Mouse (Mus musculus) gastrocnemius, postnatal 14 days (tissue): Measurements from ENCODE around the gene Hrc. TPM values are rescaled to one million over a fixed set of nuclear protein-coding genes. Genes with fewer than 3 reads are reported as not detected.
A peak's percentile ranks its signal among the peaks of the same experiment; 100 is the strongest.

ENCODE experiments used
- DNase-seq: peaks from one replicate; pipeline ENCODE4 v3.0.0; 2021; ENCODE audit warnings: mixed read lengths
- intact Hi-C: fragments of 180-260 bp; cut with DNase I; formaldehyde crosslinking; loops from one replicate; pipeline ENCODE4 v1.15.1; 2025; ENCODE audit warnings: low total_unique reads
- total RNA-seq, 2 experiments: library from RNA; stranded (reverse); gene quantifications; 2 replicates each; pipeline ENCODE4 v1.2.3; 2021

Gene Hrc
- total RNA-seq, 2 experiments from 2014 or later: 711 to 744 TPM

DNA sequence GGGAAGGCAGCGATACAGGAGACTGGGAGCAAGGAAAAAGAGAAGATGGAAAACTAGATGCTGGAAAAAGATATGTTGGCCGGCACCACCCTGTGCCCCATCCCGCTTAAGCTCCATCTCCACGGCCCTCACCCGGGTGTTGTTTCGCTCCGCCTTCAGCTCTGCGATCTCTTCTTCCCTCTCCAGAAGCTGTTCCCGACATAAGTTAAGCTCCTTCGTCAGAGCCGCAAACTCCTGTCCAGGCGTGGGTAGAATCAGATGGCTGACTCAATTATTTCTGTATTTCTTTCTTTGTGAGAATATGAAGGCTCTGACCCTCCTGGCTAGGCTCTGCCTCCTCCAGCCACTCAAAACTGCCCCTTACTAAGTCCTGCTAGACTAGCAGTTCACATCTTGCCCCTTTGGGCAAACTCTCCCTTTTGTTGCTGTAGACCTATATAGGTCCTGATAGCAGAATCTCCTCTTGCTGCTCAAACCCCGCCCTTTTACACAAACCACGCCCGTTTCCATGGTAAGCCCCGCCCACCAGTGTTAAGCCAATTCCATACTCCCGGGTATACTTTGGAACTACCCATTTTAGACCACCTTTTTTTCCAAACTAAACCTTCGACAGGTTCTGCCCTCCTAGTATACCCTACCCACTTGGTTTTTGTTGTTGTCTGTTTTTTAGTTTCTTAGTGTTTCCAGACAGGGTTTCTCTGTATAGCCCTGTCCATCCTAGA, 25.5 kb downstream of the Hrc start:
- intact Hi-C loops: no loop called here
- DNase-seq: no peak

DNA sequence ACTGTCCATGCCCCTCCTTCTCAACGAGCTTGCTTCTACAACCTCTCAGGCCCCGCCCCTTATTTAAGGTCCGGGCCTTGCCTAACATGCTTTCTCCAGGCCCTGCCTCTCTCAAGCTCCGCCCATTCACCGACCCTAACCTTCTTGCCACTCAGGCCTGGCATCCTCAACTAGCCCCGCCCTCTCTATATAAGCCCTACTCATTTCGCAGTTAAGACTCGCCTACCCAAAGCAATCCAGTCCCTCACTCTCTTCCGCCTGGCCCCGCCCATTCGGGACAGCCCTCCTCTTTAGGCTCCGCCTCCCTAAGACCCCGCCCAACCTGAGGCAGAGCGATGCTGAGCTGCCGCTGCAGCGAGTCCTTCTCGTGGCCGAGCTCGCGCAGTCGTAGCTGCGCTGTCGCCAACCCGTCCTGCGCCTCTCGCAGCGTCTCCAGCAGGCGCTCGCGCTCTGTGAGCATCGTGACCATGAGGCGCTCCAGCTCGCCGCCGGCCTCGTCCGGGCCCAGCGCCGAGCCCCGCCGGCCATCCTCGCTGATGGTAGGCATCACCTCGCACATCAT, 26.2 kb downstream of the Hrc start:
- intact Hi-C loops: no loop called here
- DNase-seq: peak; percentile 60

DNA sequence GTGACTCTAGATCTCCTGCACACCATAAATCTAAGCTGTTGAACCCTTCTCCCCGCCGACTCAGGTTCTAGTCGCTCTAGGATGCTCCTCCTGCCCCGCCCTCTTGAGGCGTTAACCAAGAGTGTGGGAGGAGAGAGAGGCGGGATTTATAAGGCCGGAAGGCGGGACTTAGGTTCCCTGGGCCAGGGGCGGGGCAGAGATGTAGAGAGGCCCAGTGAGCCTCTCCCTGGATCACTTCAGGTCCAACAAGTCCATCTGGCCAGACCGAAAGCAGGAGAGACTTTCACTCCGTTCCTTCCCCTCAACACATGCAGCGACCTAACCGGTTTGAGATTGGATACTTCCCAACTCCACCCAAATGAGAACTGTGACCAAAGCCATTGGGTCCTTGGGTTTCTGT, 27.7 kb downstream of the Hrc start:
- intact Hi-C loops: no loop called here
- DNase-seq: no peak

- no peak for DNase-seq
- intact Hi-C loops: no loop called here
Observed at GRCm38 (mm10) chr7:45363983-45364382, 28.9 kb downstream of the Hrc start.

DNA sequence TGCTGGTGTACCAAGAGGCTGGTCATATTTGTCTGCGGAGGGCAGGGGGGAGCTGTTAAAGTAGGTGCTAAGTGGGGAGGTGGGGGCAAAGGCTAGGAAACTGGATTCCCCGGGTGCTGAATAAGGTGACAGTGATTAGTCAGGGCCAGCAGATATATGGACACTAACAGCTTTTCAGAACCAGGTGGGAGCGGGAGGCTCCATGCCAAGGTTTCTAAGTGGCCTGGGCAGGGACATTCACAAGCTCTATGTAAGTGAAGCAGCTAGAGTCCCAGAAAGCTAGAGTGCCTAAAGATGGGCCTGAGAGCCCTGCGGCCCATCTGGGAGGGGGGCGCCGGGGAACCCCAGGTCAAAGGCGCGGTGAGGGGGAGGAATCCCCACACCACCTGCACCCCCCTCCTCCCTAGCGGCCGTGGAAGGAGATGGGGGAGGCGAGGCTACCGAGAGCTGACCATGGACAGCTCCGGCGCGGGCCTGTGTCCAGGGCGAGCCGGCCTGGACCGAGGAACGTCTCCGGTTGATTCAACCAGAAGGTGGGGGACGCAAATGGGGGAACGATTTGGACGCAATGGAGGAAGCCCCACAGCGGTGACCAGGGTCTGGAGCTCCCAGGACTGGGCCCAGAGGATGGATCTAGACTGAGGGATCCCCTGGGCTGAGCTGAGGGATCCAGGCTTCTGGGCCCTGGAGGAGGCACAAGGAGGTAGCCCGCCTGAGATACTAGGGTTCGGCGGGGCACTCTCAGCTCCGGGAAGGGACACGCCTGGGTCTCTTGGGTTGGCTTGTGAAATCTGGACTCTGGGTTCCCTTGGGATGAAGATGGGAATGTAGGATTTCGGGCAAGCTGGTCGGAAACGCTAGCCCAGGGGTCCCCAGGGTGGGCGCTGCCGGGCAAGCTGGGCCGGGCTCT, 30.9 kb downstream of the Hrc start:
- intact Hi-C loops: no loop called here
- peak; percentile 60 for DNase-seq

DNA sequence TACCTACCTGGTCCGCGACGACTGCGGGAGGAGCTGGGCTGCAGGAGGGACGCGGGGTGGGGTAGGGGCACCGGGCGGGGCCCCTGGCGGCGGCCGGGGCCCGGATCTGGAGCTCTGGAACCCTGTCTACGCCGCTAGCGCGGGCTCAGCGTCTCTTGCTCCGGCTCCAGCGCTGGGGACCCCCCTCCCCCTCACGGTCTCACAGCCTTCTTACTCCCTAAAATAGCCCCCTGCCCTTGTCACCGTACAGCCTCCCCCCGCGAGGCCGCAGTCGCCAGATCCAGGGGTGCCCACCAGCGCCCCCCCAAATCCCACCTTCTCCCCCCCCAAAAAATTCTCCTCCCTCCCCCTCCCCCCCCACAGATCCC, 31.5 kb downstream of the Hrc start, which contains the start of gene Ppfia3:
Ppfia3 (minus strand) TSS at position 368 of the 368 bp plus-strand sequence.
- intact Hi-C loops: no loop called here
- no peak for DNase-seq

DNA sequence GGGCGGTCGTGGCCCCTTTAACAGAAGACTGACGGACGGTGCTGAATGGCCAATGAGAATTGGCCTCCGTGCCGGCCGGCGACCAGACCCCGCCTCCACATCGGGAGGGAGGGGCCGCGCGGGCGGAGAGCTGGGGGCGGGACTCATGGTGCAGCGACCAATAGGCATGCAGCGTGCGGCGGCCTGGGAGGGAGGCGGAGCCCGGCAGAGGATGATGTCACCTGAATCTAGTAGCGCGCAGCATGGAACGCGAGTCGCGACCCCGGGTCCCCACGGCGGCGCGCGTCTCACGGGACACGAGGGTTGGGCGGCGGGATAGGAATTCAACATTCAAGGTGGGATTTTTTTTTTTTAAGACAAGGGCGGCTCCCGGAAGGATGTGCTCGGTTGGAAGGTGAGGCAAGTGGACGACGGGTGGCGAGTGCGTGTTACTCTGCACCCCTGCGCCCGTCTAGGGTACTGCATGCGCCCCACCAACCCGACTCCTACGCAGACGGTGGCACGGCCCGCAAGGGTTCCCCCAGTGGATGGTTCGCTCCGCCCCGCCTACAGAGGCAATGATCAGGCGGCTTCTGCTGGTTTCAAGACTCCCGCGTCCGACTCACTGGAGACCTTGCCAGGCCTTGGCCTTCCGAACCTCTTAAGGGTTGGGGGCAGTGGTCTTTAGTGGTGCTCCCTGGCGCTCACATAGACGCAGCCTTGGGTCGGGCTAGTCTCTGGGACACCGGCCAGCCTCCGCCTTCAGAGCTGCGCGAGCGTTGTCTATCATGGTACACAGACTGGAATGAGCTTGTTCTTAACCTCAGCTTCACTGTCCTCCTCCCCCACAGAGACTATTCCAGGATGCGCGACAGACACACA, 32.2 kb downstream of the Hrc start:
- peak; percentile 97 for DNase-seq
- intact Hi-C loops: no loop called here

DNA sequence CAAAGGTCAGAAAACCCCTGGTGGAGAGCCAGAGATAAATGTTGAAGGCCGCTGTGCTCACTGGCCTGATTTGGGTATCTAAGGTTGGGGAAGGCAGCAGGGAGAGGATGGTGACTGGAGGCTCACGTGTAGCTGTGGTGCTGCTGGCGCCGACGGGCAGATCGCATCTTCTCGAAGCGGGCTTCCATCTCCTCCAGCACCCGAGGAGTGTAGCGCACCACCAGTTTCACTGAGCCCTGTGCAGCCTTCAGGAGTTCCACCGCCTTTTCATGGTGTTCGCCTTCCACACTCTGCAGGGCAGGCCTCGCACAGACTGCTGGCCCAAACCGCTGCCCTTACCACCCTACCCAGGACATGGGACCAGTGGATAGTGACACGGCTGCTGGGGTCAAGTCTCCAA, 33.1 kb downstream of the Hrc start:
- intact Hi-C loops: no loop called here
- no peak for DNase-seq

GRCm38 (mm10) chr7:45369022-45369745, 34.1 kb downstream of the Hrc start:
- intact Hi-C loops: no loop called here
- no peak for DNase-seq

DNA sequence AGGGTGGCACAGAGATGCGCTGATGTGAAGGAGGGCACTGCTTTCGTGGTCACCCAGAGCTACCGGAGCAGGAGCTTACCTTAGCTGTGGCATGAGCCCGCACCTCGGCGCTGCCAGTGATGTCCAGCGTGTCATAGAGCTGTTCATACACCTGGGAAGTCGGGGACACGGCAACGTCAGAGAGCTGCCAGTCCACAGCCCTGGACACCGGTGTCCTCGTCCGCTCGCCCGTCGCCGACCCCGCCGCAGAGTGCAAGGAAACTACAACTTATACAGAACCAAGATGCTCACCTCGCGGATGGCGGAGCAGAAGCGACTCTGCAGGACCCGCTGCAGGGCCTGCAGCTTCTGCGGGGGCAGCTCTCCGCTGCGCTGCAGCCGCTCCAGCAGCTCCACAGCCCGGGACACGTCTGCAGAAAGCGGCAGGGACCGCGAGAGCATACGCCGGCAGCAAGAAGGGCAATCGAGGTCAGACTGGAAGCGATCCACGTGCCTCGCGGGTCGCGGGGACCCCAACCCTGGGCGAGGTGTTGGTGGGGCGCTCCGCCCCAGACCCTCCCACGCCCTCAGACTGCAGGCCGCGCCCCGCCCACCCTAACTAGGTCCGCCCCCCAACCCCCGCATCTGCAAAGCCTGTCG, 34.9 kb downstream of the Hrc start:
- DNase-seq: no peak
- intact Hi-C loops: no loop called here

GRCm38 (mm10) chr7:45370475-45371311, 35.6 kb downstream of the Hrc start, which contains the start of gene Lin7b:
TSS of gene Lin7b (minus strand) at chr7:45370583.
- intact Hi-C loops: no loop called here
- peak; percentile 84 for DNase-seq

- no peak for DNase-seq
- intact Hi-C loops: no loop called here
Observed at GRCm38 (mm10) chr7:45372371-45372770, 37.3 kb downstream of the Hrc start.

DNA sequence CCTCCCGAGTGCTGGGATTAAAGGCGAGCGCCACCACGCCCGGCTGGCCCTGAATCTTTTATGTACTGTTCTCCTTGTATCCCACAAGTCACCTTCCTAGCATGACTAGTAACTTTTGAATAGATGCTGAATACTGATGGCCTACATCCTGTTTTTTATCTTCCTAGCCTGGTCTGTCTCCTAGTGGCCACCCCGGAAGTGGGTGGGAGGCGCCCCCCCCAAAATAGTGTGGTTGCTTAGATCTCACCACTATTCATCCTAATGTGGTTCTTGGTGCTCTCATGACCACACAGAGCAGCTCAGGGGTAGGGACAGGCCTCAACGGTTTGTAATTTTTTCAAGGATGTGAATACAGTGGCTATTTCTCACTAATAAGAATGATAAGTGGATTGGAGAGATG, 39.5 kb downstream of the Hrc start:
- intact Hi-C loops: no loop called here
- DNase-seq: no peak

GRCm38 (mm10) chr7:45376057-45376456, 41.0 kb downstream of the Hrc start:
- intact Hi-C loops: no loop called here
- no peak for DNase-seq

- DNase-seq: no peak
- intact Hi-C loops: no loop called here
Observed at GRCm38 (mm10) chr7:45386077-45386476, 51.0 kb downstream of the Hrc start.
